Mouse (Mus musculus) fibroblast of lung, adult 2 months (primary cell): ENCODE measurements around the gene Gm7929.
"Not testable (repeated sequence)": the region's sequence is repeated elsewhere in the genome, so short reads cannot be mapped to it uniquely, and the experiment has no call there.

Experiments used
- DNase-seq: peaks from one replicate; pipeline ENCODE4 v3.0.0-alpha.2; 2011; ENCODE audit warnings: low read depth

Gm7929 gene

DNA sequence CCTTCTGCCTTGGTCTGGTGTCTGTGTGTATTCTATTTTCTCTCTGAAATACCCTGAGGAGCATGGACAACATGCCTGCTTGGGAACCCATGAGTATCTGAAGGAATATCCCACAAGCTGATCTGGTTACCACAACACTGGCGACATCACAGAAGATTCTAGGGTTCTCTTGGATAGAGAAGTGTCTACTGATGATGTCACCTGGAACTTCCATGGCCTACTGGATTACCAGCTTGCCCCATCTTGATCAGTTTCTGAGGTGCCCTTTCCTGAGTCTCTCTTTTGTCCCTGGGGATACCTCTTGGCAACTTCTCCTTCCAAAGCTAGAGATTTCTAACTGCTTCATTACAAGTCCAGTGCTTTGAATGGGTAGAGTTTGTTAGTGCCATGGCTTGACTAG, at the start of gene Gm7929:
Gene Gm7929 (minus strand): TSS at position 101 of the 400 bp plus-strand sequence.
- DNase-seq: not testable (repeated sequence)

DNA sequence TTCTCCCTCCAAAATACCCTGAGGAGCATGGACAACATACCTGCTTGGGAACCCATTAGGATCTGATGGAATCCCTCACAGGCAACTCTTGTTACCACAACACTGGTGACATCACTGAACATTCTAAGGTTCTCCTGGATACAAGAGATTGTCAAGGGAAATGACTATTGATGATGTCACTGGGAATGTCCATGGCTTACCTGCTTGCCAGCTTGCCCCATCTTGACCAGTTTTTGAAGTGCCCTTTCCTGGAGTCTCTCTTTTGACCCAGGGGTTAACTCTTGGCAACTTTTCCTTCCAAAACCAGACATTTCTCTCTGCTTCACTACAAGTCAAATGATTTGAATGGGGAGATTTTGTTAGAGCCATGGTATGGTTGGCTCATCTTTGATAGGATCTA, 21.9 kb upstream of the Gm7929 start, which contains the start of gene Gm47189:
Gene Gm47189 (minus strand): TSS at position 101 of the 400 bp plus-strand sequence.
- DNase-seq: not testable (repeated sequence)

DNA sequence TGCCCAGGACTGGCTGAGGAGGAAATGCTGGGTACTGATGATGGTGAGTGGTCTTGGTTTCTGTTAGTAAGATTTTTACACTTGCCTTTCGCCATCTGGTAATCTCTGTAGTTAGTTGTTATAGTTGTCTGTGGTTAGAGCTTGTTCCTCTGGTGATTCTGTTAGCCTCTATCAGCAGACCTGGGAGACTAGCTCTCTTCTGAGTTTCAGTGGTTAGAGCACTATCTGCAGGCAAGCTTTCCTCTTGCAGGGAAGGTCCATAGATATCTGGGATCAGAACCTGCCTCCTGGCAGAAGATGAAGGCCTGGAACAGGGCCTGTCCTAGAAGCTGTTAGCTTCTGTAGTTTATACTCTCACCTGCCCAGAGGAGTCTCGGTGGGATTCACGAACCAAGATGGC, 5.5 kb upstream of the Gm7929 start:
- DNase-seq: not testable (repeated sequence)

DNA sequence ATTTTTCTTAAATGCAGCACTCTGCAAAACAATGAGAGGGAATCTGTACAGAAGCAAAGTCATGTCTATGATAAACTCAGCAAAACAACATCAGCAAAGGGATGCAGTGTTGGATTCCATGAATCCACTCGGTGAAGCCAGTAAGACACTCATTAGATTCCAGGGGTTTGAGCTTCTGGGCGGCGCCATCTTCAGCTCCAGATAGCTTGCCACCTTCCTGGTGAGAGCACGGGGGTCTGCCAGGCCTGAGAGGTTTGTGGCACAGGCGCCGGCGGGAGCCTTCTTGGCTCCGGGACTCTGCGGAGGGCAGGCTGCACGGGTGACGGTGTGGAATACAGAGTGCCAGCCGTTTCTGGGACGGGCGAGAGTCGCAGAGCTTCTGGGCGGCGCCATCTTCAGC, 27.0 kb downstream of the Gm7929 start:
- not testable (repeated sequence) for DNase-seq

DNA sequence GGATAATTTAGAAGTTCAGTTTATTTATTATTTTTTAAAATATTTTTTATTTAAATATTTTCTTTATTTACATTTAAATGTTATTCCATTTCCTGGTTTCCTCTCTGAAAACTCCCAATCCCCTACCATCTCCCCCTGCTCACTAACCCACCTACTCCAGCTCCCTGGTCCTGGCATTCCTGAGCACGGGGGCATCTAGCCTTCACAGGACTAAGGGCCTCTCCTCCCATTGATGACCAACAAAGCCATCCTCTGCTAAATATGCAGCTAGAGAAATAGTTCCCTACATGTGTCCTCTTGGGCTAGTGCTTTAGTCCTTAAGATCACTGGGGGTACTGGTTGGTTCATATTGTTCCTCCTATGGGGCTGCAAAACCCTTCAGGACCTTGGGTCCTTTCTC, 33.2 kb downstream of the Gm7929 start:
- DNase-seq: not testable (repeated sequence)

DNA sequence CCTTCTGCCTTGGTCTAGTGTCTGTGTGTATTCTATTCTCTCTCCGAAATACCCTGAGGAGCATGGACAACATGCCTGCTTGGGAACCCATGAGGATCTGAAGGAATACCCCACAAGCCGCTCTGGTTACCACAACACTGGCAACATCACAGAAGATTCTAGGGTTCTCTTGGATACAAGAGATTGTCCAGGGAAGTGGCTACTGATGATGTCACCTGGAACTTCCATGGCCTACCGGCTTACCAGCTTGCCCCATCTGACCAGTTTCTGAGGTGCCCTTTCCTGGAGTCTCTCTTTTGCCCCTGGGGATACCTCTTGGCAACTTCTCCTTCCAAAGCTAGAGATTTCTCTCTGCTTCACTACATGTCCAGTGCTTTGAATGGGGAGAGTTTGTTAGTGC, 48.6 kb downstream of the Gm7929 start, which contains the start of gene Gm8068:
Gene Gm8068 (minus strand): TSS at position 101 of the 400 bp plus-strand sequence.
- not testable (repeated sequence) for DNase-seq
